Mouse (Mus musculus) gastrocnemius, adult 18-20 months (tissue): ENCODE results near the gene Psmd14. TPM values are rescaled to one million over a fixed set of nuclear protein-coding genes. Genes with fewer than 3 reads are reported as not detected.

Experiments used
- DNase-seq: peaks from one replicate; pipeline ENCODE4 v3.0.0; 2021; ENCODE audit warnings: low spot score
- microRNA-seq: library from miRNA; unstranded; fragments of <30 nt; microRNA quantifications from one replicate; pipeline ENCODE4 v1.2.0, GENCODE M21; 2021
- total RNA-seq, 2 experiments: library from RNA; stranded (reverse); gene quantifications; 2 replicates each; pipeline ENCODE4 v1.2.3; 2021

Psmd14 gene
- total RNA-seq, 2 experiments from 2014 or later: 60.1 to 63.9 TPM

GRCm38 (mm10) chr2:61811507-61812421 is 100.3 kb downstream of the Psmd14 start:
- DNase-seq: no peak

GRCm38 (mm10) chr2:61812536-61812935 is 101.0 kb downstream of the Psmd14 start:
- no peak for DNase-seq

- DNase-seq: no peak
Measured at GRCm38 (mm10) chr2:61813106-61813505, 101.6 kb downstream of the Psmd14 start.

- no peak for DNase-seq
Measured at GRCm38 (mm10) chr2:61813521-61813920, 102.0 kb downstream of the Psmd14 start.

- DNase-seq: no peak
Measured at GRCm38 (mm10) chr2:61814548-61815473, 103.3 kb downstream of the Psmd14 start.

GRCm38 (mm10) chr2:61815583-61816313 is 104.3 kb downstream of the Psmd14 start:
- no peak for DNase-seq

- no peak for DNase-seq
Measured at GRCm38 (mm10) chr2:61818197-61818596, 106.7 kb downstream of the Psmd14 start.

- no peak for DNase-seq
Measured at GRCm38 (mm10) chr2:61820203-61820602, 108.7 kb downstream of the Psmd14 start.

- no peak for DNase-seq
Measured at GRCm38 (mm10) chr2:61823426-61824140, 112.1 kb downstream of the Psmd14 start.

- DNase-seq: no peak
Measured at GRCm38 (mm10) chr2:61837243-61837806, 125.8 kb downstream of the Psmd14 start.

Small RNA genes within 50 kb of the gene (microRNA-seq; reads per million reads assigned to microRNA genes)
- not detected for gene Gm22403

Other genes starting within 250 kb of the Psmd14 start
- gene Tank, start 133.1 kb upstream of the Psmd14 start, total RNA-seq: 10 to 100 TPM; 17.5 to 17.8 TPM
- gene Tbr1, start 91.2 kb downstream of the Psmd14 start, total RNA-seq: not detected